Mouse (Mus musculus) heart, embryonic 16.5 days (tissue): Measurements from ENCODE around the gene Nfam1. TPM values are rescaled to one million over a fixed set of nuclear protein-coding genes. Genes with fewer than 3 reads are reported as not detected.

ENCODE experiments used
- ATAC-seq: fragments of 200-750 bp; cut with Nextera tagmentation; replicated peaks from 2 replicates; pipeline ENCODE4 v1.8.0; 2017; ENCODE audit warnings: moderate number of reproducible peaks; ENCODE audit not compliant: insufficient read depth, low FRiP score; ENCODE audit errors: extremely low read depth
- H3K27ac ChIP-seq: fragments of 300-500 bp; sonication (generic); 2 replicates; pipeline ENCODE4 v1.5.1; 2014; ENCODE audit warnings: mild to moderate bottlenecking, low read length, control low read depth, moderate library complexity
- H3K27me3 ChIP-seq: fragments of 300-500 bp; sonication (generic); 2 replicates; pipeline ENCODE4 v1.6.1; 2014; ENCODE audit warnings: low read length, mixed read lengths; ENCODE audit not compliant: control insufficient read depth, insufficient read depth
- H3K36me3 ChIP-seq: fragments of 300-500 bp; sonication (generic); 2 replicates; pipeline ENCODE4 v1.6.1; 2014; ENCODE audit not compliant: control insufficient read depth, insufficient read depth
- H3K4me1 ChIP-seq: fragments of 300-500 bp; sonication (generic); 2 replicates; pipeline ENCODE4 v1.6.1; 2014; ENCODE audit warnings: low read length, mixed read lengths; ENCODE audit not compliant: control insufficient read depth, insufficient read depth
- H3K4me2 ChIP-seq: fragments of 300-500 bp; sonication (generic); 2 replicates; pipeline ENCODE4 v1.6.1; 2014; ENCODE audit warnings: low read depth, mild to moderate bottlenecking, control low read depth, low read length
- H3K4me3 ChIP-seq: fragments of 300-500 bp; sonication (generic); 2 replicates; pipeline ENCODE4 v1.5.1; 2014; ENCODE audit warnings: mild to moderate bottlenecking, control low read depth, low read length
- H3K9ac ChIP-seq: fragments of 300-500 bp; sonication (generic); 2 replicates; pipeline ENCODE4 v1.6.1; 2014; ENCODE audit warnings: low read length, control low read depth
- H3K9me3 ChIP-seq: fragments of 300-500 bp; sonication (generic); replicated peaks from 2 replicates; pipeline ENCODE4 v1.6.1; 2016; ENCODE audit warnings: low read length; ENCODE audit not compliant: control insufficient read depth
- WGBS: fragments of 180-500 bp; shearing (Covaris S2); extraction: QIAGEN DNeasy Blood & Tissue Kit; methylation state at CpG from one replicate; pipeline ENCODE4 v1.1.7; 2014; 5-methylcytosine and 5-hydroxymethylcytosine counted together
- polyA plus RNA-seq: library from polyadenylated mRNA; unstranded; fragments of >200 nt; fragmentation: Nextera tagmentation; extraction: Ambion mirVana; gene quantifications from 2 replicates; pipeline ENCODE4 v1.2.1, GENCODE M21; 2015

Nfam1 gene
- polyA plus RNA-seq, 1 experiment from 2014 or later, result 3.2 TPM

DNA sequence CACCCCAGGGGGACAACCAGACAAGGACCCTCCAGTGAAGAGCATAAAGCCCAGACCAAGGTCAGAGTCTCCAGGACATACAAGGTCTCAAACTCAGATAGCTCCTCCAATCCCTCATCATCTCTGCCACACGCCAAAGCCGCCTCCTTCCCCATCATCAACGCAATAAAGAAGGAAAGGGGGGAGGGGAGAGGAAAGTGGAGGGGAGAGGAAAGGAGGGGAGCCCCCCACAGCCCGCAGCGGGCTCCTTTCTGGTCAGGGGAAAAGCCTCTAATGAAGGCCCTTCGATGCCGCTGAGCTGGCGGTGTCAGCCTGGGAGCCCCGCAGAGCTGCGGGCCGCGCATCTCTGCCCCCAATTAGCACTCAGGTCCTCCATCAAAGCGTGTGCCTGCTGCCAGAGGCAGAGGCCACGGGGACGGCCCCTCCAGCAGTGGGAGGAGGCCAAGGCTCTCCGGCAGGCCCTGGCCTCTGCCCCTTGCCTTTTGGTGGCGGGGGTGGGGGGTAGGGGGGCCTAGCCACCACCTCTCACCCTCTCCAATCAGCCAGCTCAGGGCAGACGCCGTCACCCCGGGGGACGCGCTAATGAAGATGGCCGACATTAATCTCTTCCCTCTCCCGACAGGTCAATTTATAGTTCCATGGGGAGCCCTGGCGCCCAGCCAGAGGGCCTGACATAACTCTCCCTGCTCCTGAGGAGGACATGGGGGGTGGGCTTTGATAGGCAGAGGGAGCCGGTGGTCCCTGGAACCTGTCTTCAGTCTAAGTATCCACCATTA is 72.1 kb downstream of the Nfam1 start:
- Histone ChIP-seq H3K9me3 (no peaks in the 10 kb centered on the region), H3K4me1 (peaks cover 41% of the 10 kb centered on the region), H3K27ac (no peak overlapping the region), H3K4me2 (peak overlapping the region; percentile 58), H3K27me3 (peaks cover 32% of the 10 kb centered on the region), H3K9ac (peak overlapping the region; percentile 60), H3K4me3 (peak overlapping the region; percentile 22), H3K36me3 (no peaks in the 10 kb centered on the region)
- no peak for ATAC-seq
- WGBS, result 3% methylated on average over 26 of the region's 26 CpGs

DNA sequence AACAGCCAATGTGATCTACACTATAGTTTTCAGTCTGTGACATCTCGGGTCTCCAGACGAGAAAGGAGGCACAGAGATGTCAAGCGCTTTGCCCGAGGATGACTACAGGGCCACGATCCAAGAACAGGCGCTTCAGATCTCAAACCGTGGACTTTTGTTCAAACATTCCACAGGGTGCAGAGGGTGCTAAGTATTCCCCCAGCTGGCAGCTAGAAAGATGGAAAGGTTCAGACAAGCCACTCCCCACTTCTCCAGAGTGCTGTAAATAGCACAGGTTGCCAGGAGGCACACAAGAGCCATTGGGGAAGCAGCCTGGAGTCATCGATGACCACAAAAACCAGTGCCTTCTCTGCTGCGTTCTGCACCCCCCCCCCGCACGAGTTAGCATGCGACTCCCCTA is 74.0 kb downstream of the Nfam1 start:
- Histone ChIP-seq H3K27me3 (peaks cover 36% of the 10 kb centered on the region), H3K4me3 (no peak overlapping the region), H3K27ac (peak overlapping the region; percentile 47), H3K9me3 (no peaks in the 10 kb centered on the region), H3K9ac (0 out of 2 replicates have a peak overlapping the region, but pooled peaks have one; percentile 13), H3K4me1 (peaks cover 41% of the 10 kb centered on the region), H3K36me3 (no peaks in the 10 kb centered on the region), H3K4me2 (peak overlapping the region; percentile 39)
- ATAC-seq, result no peak
- WGBS, result 34% methylated on average over 12 of the region's 12 CpGs

DNA sequence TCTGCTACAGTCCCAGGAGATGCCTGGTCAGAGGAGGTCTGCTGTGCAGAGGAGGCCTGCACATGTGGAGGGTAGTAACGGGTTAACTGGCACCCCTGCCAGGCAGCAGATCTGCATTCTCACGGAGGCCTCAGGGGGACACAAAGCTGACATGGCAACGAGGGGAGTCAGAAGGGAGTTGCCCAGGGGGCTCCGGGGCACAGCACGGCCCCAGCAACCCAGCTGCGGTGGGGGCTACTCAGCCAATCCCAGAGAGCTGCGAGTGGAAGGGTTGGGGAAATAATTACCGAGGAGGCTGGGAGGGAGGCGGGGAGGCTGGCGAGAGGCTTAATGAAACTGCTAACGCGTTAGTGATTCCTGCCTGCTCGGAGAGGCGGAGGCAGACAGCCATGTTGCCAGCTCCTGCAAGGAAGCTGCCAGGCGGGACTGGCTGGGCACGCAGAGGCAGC is 74.8 kb downstream of the Nfam1 start:
- Histone ChIP-seq H3K4me1 (peaks cover 41% of the 10 kb centered on the region), H3K4me3 (peak overlapping the region; percentile 15), H3K27ac (no peak overlapping the region), H3K36me3 (no peaks in the 10 kb centered on the region), H3K9me3 (no peaks in the 10 kb centered on the region), H3K9ac (peak overlapping the region; percentile 2; the same call in 1 of the 2 replicates), H3K4me2 (peak overlapping the region; percentile 39), H3K27me3 (peaks cover 41% of the 10 kb centered on the region)
- WGBS, result 15% methylated on average over 16 of the region's 16 CpGs
- ATAC-seq, result no peak

DNA sequence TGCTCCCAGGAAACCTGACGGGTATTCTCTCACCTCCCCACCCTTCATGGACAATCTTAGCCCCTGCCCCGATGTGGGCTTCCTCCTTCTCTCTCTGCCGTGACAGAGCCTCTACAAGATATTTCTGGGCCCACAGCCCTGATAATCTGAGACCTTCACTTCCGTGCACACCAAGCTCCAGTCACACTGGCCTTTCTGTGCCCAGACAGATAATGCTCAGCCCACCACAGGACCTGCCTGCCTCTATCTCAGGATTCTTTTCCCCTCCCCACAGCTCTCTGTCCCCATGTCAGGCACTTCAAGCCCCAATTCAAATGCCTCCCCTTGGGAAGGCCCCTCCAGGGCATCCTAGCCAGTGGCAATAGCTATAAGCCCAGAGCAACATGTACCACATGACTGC is 76.4 kb downstream of the Nfam1 start:
- Histone ChIP-seq H3K9ac (0 out of 2 replicates have a peak overlapping the region, but pooled peaks have one; percentile 20), H3K36me3 (no peaks in the 10 kb centered on the region), H3K27me3 (peaks cover 44% of the 10 kb centered on the region), H3K4me3 (no peak overlapping the region), H3K4me2 (no peak overlapping the region), H3K27ac (no peak overlapping the region; the same call in 1 of the 2 replicates), H3K9me3 (no peaks in the 10 kb centered on the region), H3K4me1 (peaks cover 43% of the 10 kb centered on the region)
- no peak for ATAC-seq
- WGBS, result 41% methylated on average over 4 of the region's 4 CpGs

DNA sequence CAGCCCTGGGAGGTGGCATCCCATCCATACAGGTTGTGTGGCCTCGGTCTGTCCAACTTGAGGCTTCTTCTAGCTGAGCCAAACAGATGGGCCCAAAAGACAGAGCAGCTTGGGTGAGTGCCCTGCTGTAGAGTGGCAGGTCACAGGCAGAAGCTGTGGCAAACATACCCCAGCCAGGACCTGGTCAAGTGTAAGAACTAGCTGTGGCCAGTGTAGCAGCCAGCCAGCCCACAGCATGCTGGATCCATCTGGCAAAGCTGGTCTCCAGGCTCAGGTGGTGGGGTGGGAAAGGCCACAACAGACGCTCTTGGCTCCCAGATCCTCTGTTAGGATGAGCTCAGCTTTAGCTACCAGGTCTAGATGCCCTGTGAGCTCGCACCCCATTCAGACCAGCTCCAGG is 76.8 kb downstream of the Nfam1 start:
- Histone ChIP-seq H3K4me1 (peaks cover 41% of the 10 kb centered on the region), H3K4me2 (no peak overlapping the region), H3K27ac (no peak overlapping the region), H3K4me3 (no peak overlapping the region), H3K9ac (no peak overlapping the region), H3K9me3 (no peaks in the 10 kb centered on the region), H3K27me3 (peaks cover 47% of the 10 kb centered on the region), H3K36me3 (no peaks in the 10 kb centered on the region)
- no peak for ATAC-seq
- WGBS, result 86% methylated on average over 3 of the region's 3 CpGs

DNA sequence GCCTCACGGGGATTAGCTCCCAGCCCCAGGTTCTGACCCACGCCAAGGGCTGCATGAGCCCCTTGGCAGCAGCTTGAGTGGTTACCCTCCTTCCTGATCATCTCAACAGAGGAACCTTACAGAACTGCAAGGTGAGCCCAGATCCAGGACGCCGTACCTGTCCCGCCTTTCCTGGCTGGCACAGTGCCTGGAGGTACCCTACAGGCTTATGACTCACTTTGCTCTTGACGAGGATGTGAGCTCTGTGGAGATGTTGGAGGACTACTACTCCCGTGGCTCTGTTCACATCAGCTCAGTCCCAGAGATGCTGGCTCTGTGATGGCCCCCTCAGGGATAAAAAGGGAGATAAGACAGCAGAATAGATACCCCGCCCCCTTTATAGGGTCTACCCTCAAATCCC is 77.8 kb downstream of the Nfam1 start:
- H3K4me2 ChIP-seq, result no peak overlapping the region
- H3K36me3 ChIP-seq, result no peaks in the 10 kb centered on the region
- H3K27me3 ChIP-seq, result peaks cover 45% of the 10 kb centered on the region
- H3K4me3 ChIP-seq, result no peak overlapping the region
- H3K9me3 ChIP-seq, result no peaks in the 10 kb centered on the region
- WGBS, result 81% methylated on average over 8 of the region's 8 CpGs
- H3K27ac ChIP-seq, result no peak overlapping the region
- peaks cover 32% of the 10 kb centered on the region for H3K4me1 ChIP-seq
- ATAC-seq, result no peak
- no peak overlapping the region for H3K9ac ChIP-seq

DNA sequence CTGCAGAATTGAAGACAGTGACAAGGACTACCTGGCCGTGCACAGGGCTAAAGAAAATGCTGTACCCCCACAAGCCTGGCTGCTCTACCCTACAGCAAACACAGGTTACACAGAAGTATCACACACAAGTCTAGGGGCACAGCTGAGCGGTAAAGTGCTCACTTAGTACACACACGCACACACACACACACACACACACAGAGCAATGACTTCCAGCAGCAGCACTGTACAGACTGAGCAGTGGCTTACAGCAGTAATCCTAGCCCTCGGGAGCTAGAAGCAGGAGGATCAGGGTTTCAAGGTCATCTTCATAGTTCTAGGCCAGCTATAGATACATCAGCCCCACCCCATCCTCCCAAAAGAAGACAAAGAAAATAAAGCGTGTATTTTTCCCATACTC is 79.1 kb downstream of the Nfam1 start:
- ATAC-seq, result no peak
- Histone ChIP-seq H3K27me3 (peaks cover 41% of the 10 kb centered on the region), H3K9ac (no peak overlapping the region)

DNA sequence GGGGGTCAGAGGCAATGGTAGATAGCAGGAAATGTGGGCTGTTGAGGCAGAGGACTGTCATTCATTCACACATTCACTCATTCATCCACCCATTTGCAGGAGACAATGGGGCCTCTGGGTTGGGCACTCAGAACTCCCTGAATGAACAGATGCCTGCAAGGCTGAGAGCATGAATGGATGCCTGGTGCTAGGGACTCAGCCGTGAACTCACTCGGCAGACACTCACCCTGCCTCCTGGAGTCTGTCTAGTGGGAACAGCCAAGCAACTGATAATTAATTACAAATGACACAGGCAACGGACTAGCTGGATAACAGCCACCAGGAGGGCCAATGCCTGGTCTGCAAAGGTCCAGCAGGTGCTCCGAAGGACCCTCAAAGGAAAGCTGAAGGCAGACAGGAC is 80.0 kb downstream of the Nfam1 start:
- H3K27me3 ChIP-seq, result peaks cover 39% of the 10 kb centered on the region
- no peak overlapping the region for H3K4me2 ChIP-seq
- H3K9me3 ChIP-seq, result no peaks in the 10 kb centered on the region
- H3K4me3 ChIP-seq, result no peak overlapping the region
- no peaks in the 10 kb centered on the region for H3K36me3 ChIP-seq
- no peak for ATAC-seq
- H3K27ac ChIP-seq, result no peak overlapping the region
- no peak overlapping the region for H3K9ac ChIP-seq
- WGBS, result 42% methylated on average over 4 of the region's 4 CpGs
- peaks cover 27% of the 10 kb centered on the region for H3K4me1 ChIP-seq

More for the DNA sequence above, 79.1 kb downstream of the Nfam1 start:
- Histone ChIP-seq H3K36me3 (no peaks in the 10 kb centered on the region), H3K4me3 (no peak overlapping the region), H3K4me2 (no peak overlapping the region), H3K27ac (no peak overlapping the region), H3K9me3 (no peaks in the 10 kb centered on the region), H3K4me1 (peaks cover 27% of the 10 kb centered on the region)
- 68% methylated on average over 5 of the region's 5 CpGs for WGBS

DNA sequence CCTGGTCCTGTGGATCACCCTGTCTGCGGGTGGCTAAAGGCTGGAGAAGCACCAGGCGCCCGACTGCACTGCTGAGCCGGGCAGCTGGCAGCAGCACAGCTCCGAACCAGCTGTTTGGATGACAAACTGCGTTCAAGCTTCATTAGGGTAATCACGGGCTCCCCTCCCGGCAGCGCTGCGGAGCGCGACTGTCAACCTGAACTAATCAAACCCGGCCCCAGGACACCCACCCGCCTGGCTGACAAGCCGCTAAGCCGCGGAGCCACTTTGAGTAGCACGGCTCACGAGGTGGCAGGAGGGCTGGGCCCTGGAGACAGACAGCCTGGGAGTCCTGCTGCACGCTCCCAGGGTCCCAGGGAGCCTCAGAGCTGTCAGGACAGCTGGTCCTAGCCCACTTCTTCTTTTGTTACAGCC is 80.8 kb downstream of the Nfam1 start:
- Histone ChIP-seq H3K27me3 (peaks cover 35% of the 10 kb centered on the region), H3K36me3 (no peaks in the 10 kb centered on the region), H3K4me2 (peak overlapping the region; percentile 4; the same call in 1 of the 2 replicates), H3K27ac (no peak overlapping the region), H3K9me3 (no peaks in the 10 kb centered on the region), H3K4me1 (peaks cover 21% of the 10 kb centered on the region), H3K4me3 (no peak overlapping the region), H3K9ac (no peak overlapping the region)
- WGBS, result 16% methylated on average over 20 of the region's 20 CpGs
- 0 out of 2 replicates have a peak, but pooled peaks have one; percentile 11 for ATAC-seq
